8 mouse cellular contexts compared by ENCODE assay signal in the genomic region with DNA sequence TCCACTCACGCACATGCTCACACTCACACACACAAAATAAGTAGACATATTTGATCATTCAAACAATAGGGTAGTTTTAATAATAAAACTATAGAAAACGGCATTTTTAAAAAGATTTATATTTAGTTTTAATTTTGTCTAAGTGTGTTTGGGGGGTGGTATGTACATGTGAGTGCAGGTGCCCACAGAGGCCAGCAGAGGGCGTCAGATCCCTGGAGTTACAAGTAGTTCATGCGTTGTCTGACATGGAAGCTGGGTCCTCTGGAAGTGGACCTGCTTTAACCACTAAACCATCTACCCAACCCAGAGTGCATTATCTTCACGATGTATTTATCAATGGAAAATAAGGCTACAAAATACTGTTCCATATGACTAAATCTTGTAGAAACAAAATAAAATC. TPM values are rescaled to one million over a fixed set of nuclear protein-coding genes. Genes with fewer than 3 reads are reported as not detected.
DNase-seq lines count a peak whose midpoint lies in the region; ATAC-seq and TF ChIP-seq lines count a peak whose summit lies in the region.
"Had no signal": no experiment of that assay in that cellular context is flagged by ENCODE, and none has a peak within 500 bp of the region (broad histone marks: within the 10 kb centered on the region; RNA-seq: fewer than 3 reads in every experiment).

No protein-coding gene starts in this region.

- ATAC-seq in kidney, embryonic 14.5 days (ENCODE audit: low FRiP score, low TSS enrichment): no peak

- peak; percentile 33 for TF ChIP-seq CTCF in C2C12 (IDR thresholded peaks at IDR 0.05; ENCODE audit: control insufficient read depth, insufficient read depth, insufficient read length)

- no peak overlapping the region for H3K9ac ChIP-seq in kidney, embryonic 14.5 days (ENCODE audit: low read depth, low read length)
- H3K9ac ChIP-seq: liver, embryonic 13.5 days had no signal

- H3ac ChIP-seq in C2C12 (ENCODE audit: control insufficient read depth, insufficient read length, low read depth): no peak overlapping the region

- H3K4me1 ChIP-seq in kidney, embryonic 14.5 days (ENCODE audit: control insufficient read depth, insufficient read depth, low read length): no peaks in the 10 kb centered on the region

- no peaks in the 10 kb centered on the region for H3K9me3 ChIP-seq in kidney, embryonic 14.5 days (ENCODE audit: control insufficient read depth, low read length)
- H3K9me3 ChIP-seq: liver, embryonic 13.5 days had no signal

- DNase-seq in kidney, postnatal 10 days: peak; percentile 45
- peak; percentile 71 for DNase-seq in NIH3T3 (ENCODE audit: low read depth)
- DNase-seq in heart, postnatal 4 days: peak; percentile 40
- no peak for DNase-seq in spleen, postnatal 36 days (ENCODE audit: low spot score in 2 of 2)
- no peak for DNase-seq in frontal cortex, postnatal 14 days (ENCODE audit: low spot score in 2 of 2)
- DNase-seq: liver, embryonic 13.5 days had no signal

- no peak overlapping the region for H3K4me3 ChIP-seq in kidney, embryonic 14.5 days (ENCODE audit: low read length)
- no peak overlapping the region for H3K4me3 ChIP-seq in C2C12 (ENCODE audit: insufficient read depth, poor library complexity, severe bottlenecking)
- H3K4me3 ChIP-seq: liver, embryonic 13.5 days had no signal

- no peaks in the 10 kb centered on the region for H3K27me3 ChIP-seq in kidney, embryonic 14.5 days (ENCODE audit: control insufficient read depth, insufficient read depth, low read length)
- no peaks in the 10 kb centered on the region for H3K27me3 ChIP-seq in C2C12 (ENCODE audit: control insufficient read depth, insufficient read depth, insufficient read length)

- no peaks in the 10 kb centered on the region for H3K36me3 ChIP-seq in kidney, embryonic 14.5 days (ENCODE audit: control insufficient read depth, insufficient read depth, low read length)
- no peaks in the 10 kb centered on the region for H3K36me3 ChIP-seq in C2C12 (ENCODE audit: control insufficient read depth, insufficient read depth)
- H3K36me3 ChIP-seq: liver, embryonic 13.5 days had no signal

- 68% methylated on average over 5 of the region's 5 CpGs for WGBS in kidney, embryonic 14.5 days

- no peak overlapping the region for H3K27ac ChIP-seq in kidney, embryonic 14.5 days (ENCODE audit: low read depth, low read length)
- H3K27ac ChIP-seq: liver, embryonic 13.5 days had no signal

- no peaks in the 10 kb centered on the region for H3K79me3 ChIP-seq in C2C12 (ENCODE audit: low read depth)

- H3K4me2 ChIP-seq in kidney, embryonic 14.5 days (replicated peaks; ENCODE audit: low read depth, low read length): no peak overlapping the region
- H3K4me2 ChIP-seq: liver, embryonic 13.5 days had no signal

- H3K79me2 ChIP-seq in C2C12 (ENCODE audit: control insufficient read depth, insufficient read depth): no peaks in the 10 kb centered on the region

TF ChIP-seq in C2C12, 6 proteins besides CTCF, POLR2A, EP300 and RAD21:
- TF ChIP-seq MYOG (IDR thresholded peaks at IDR 0.05; ENCODE audit: control insufficient read depth, extremely low read depth, insufficient read length) (no peak), CEBPB (IDR thresholded peaks at IDR 0.05; ENCODE audit: low read depth) (no peak), MAX (IDR thresholded peaks at IDR 0.05) (no peak), MYOD1 (IDR thresholded peaks at IDR 0.05; ENCODE audit: control insufficient read depth, insufficient read length, low read depth) (no peak)

RNA-seq across cellular contexts. Expression of a gene that starts 7.0 kb away (rescaled TPM):
- 1.4 and 2.2 TPM in 2 replicates for polyA plus RNA-seq in kidney, embryonic 14.5 days (2014; fragmentation: Nextera tagmentation; extraction: Ambion mirVana)
- polyA plus RNA-seq in C2C12 (2012; fragmentation: generic; extraction: Trizol): 0.49 TPM
- total RNA-seq in heart, postnatal 4 days (2021): 1 to 10 TPM; 3.2 to 3.5 TPM

RNA-seq across cellular contexts. Expression of a gene that starts 28.6 kb away (rescaled TPM):
- 1.2 and 3.7 TPM in 2 replicates for polyA plus RNA-seq in kidney, embryonic 14.5 days (2014; fragmentation: Nextera tagmentation; extraction: Ambion mirVana)
- polyA plus RNA-seq in C2C12 (2012; fragmentation: generic; extraction: Trizol): 0.75 TPM
- total RNA-seq in heart, postnatal 4 days (2021): 1 to 10 TPM; 1.6 to 2.0 TPM

RNA-seq across cellular contexts. Expression of a gene that starts 28.8 kb away (rescaled TPM):
- polyA plus RNA-seq in kidney, embryonic 14.5 days (2014; fragmentation: Nextera tagmentation; extraction: Ambion mirVana): 8.7 and 10.6 TPM in 2 replicates
- 2.8 TPM for polyA plus RNA-seq in C2C12 (2012; fragmentation: generic; extraction: Trizol)
- total RNA-seq in heart, postnatal 4 days (2021): 1 to 10 TPM; 2.2 to 2.7 TPM

Comparison
In these comparisons a context has a peak if more than half of its experiments do, and no peak if none do; other contexts are left out.
1. DNase-seq: peak in kidney, postnatal 10 days (single experiment), NIH3T3 (single experiment) and heart, postnatal 4 days (single experiment); none in spleen, postnatal 36 days (0 of 2) and frontal cortex, postnatal 14 days (0 of 2).